Mouse (Mus musculus) midbrain, embryonic 13.5 days (tissue): Measurements from ENCODE around the gene Coro6. TPM values are rescaled to one million over a fixed set of nuclear protein-coding genes. Genes with fewer than 3 reads are reported as not detected.

Source experiments
- ATAC-seq: fragments of 200-750 bp; cut with Nextera tagmentation; 2 replicates; pipeline ENCODE4 v1.8.0; 2017; ENCODE audit warnings: mild to moderate bottlenecking, moderate TSS enrichment, moderate library complexity
- H3K27ac ChIP-seq: fragments of 300-500 bp; sonication (generic); 2 replicates; pipeline ENCODE4 v1.5.1; 2015; ENCODE audit warnings: inconsistent platforms, mild to moderate bottlenecking, moderate library complexity
- H3K27me3 ChIP-seq: fragments of 300-500 bp; sonication (generic); 2 replicates; pipeline ENCODE4 v1.6.1; 2015; ENCODE audit warnings: mild to moderate bottlenecking, inconsistent platforms
- H3K36me3 ChIP-seq: fragments of 300-500 bp; sonication (generic); 2 replicates; pipeline ENCODE4 v1.6.1; 2015; ENCODE audit warnings: mild to moderate bottlenecking, inconsistent platforms
- H3K4me1 ChIP-seq: fragments of 300-500 bp; sonication (generic); replicated peaks from 2 replicates; pipeline ENCODE4 v1.6.1; 2015; ENCODE audit warnings: inconsistent platforms
- H3K4me2 ChIP-seq: fragments of 300-500 bp; sonication (generic); replicated peaks from 2 replicates; pipeline ENCODE4 v1.6.1; 2015; ENCODE audit warnings: moderate library complexity, mild to moderate bottlenecking, inconsistent platforms
- H3K4me3 ChIP-seq: fragments of 300-500 bp; sonication (generic); replicated peaks from 2 replicates; pipeline ENCODE4 v1.5.1; 2015; ENCODE audit warnings: mild to moderate bottlenecking, inconsistent platforms
- H3K9ac ChIP-seq: fragments of 300-500 bp; sonication (generic); replicated peaks from 2 replicates; pipeline ENCODE4 v1.6.1; 2015; ENCODE audit warnings: mild to moderate bottlenecking, inconsistent platforms
- H3K9me3 ChIP-seq: fragments of 300-500 bp; sonication (generic); 2 replicates; pipeline ENCODE4 v1.6.1; 2016; ENCODE audit warnings: mild to moderate bottlenecking, inconsistent platforms
- WGBS: fragments of 180-500 bp; shearing (Covaris S2); methylation state at CpG from one replicate; pipeline ENCODE4 v1.1.7; 2015; 5-methylcytosine and 5-hydroxymethylcytosine counted together
- polyA plus RNA-seq: library from polyadenylated mRNA; unstranded; fragments of >200 nt; fragmentation: Nextera tagmentation; extraction: Ambion mirVana; gene quantifications from 2 replicates; pipeline ENCODE4 v1.2.1, GENCODE M21; 2015

The Coro6 gene
- polyA plus RNA-seq, 1 experiment from 2014 or later, result not detected

- no peak overlapping the region for H3K27ac ChIP-seq
- peaks cover 53% of the 10 kb centered on the region for H3K4me1 ChIP-seq
- H3K36me3 ChIP-seq, result no peaks in the 10 kb centered on the region
- ATAC-seq, result no peak
- peaks cover 25% of the 10 kb centered on the region for H3K27me3 ChIP-seq
- 80% methylated on average over 27 of the region's 27 CpGs for WGBS
- no peaks in the 10 kb centered on the region for H3K9me3 ChIP-seq
- H3K9ac ChIP-seq, result no peak overlapping the region
- H3K4me2 ChIP-seq, result no peak overlapping the region
- H3K4me3 ChIP-seq, result no peak overlapping the region
Observed at GRCm38 (mm10) chr11:77518051-77518798, 56.0 kb downstream of the Coro6 start.

DNA sequence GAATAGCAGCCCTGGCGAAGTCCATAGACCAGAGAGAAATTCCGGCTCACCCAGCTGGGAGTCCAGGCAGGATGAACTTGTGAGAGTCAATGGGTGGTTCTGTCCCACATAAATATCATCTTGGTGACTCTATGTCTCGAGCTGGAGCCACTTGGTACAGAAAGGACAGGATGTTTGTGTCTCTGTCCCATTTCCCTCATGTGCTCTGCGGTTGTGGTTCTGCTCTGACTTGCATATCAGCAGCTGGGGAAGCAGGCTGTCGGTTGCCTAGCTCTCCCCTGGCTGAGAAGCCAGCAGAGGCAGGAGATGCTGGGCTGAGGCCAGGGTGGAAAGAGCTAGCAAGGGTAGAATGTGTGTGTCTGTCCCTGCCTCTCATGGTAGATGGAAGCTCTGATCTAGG is 56.8 kb downstream of the Coro6 start, which contains the start of gene Gm10392:
TSS of gene Gm10392 (minus strand) at position 156 of the 400 bp plus-strand sequence.
- Histone ChIP-seq H3K4me3 (no peak within 1 kb of the TSS), H3K4me2 (no peak within 1 kb of the TSS), H3K9ac (no peak within 1 kb of the TSS), H3K27me3 (peaks cover 21% of the 10 kb centered on the region), H3K9me3 (no peaks in the 10 kb centered on the region), H3K27ac (no peak within 1 kb of the TSS), H3K4me1 (peaks cover 46% of the 10 kb centered on the region), H3K36me3 (no peaks in the 10 kb centered on the region)
- no peak for ATAC-seq
- 80% methylated on average over 5 of the region's 5 CpGs for WGBS

Other genes with a start within 250 kb of the Coro6 start
- 17.8 and 19.2 TPM in 2 replicates for gene Ssh2, start 246.1 kb upstream of the Coro6 start, polyA plus RNA-seq
- 20.8 and 27.6 TPM in 2 replicates for gene Ankrd13b, start 27.3 kb downstream of the Coro6 start, polyA plus RNA-seq
- 13.6 and 14.9 TPM in 2 replicates for gene Git1, start 31.2 kb downstream of the Coro6 start, polyA plus RNA-seq
- 2.4 and 2.6 TPM in 2 replicates for gene Abhd15, start 52.7 kb downstream of the Coro6 start, polyA plus RNA-seq
- gene Trp53i13, start 53.6 kb downstream of the Coro6 start, polyA plus RNA-seq, result 16.2 and 16.3 TPM in 2 replicates
- gene Gm10392, start 56.8 kb downstream of the Coro6 start, polyA plus RNA-seq, result 0.12 and 0.14 TPM in 2 replicates
- 23.9 and 27.1 TPM in 2 replicates for gene Taok1, start 145.4 kb downstream of the Coro6 start, polyA plus RNA-seq
- 3.8 and 4.9 TPM in 2 replicates for gene Nufip2, start 223.7 kb downstream of the Coro6 start, polyA plus RNA-seq